Mouse (Mus musculus): ENCODE measurements around the gene Shroom2. TPM values are rescaled to one million over a fixed set of nuclear protein-coding genes. Genes with fewer than 3 reads are reported as not detected.

Gene Shroom2
- polyA plus RNA-seq, 1 experiment from 2014 or later: 6.6 TPM

- Histone ChIP-seq H3K4me2 (no peak overlapping the region), H3K4me3 (replicated peaks) (no peak overlapping the region), H3K9ac (replicated peaks) (no peak overlapping the region), H3K27me3 (peaks cover 32% of the 10 kb centered on the region), H3K36me3 (no peaks in the 10 kb centered on the region), H3K9me3 (no peaks in the 10 kb centered on the region), H3K27ac (no peak overlapping the region), H3K4me1 (replicated peaks) (no peaks in the 10 kb centered on the region)
- 76% methylated on average over 3 of the region's 3 CpGs for WGBS
- no peak for ATAC-seq (ENCODE audit: insufficient number of reproducible peaks, insufficient read depth, low FRiP score, low TSS enrichment, low read depth)
Observed at GRCm38 (mm10) chrX:152701679-152702078, 67.6 kb downstream of the Shroom2 start.

GRCm38 (mm10) chrX:152690788-152691291 is 78.4 kb downstream of the Shroom2 start:
- Histone ChIP-seq H3K4me2 (no peak overlapping the region), H3K4me3 (replicated peaks) (no peak overlapping the region), H3K27ac (no peak overlapping the region), H3K9ac (replicated peaks) (no peak overlapping the region), H3K36me3 (no peaks in the 10 kb centered on the region), H3K9me3 (no peaks in the 10 kb centered on the region), H3K27me3 (peaks cover 21% of the 10 kb centered on the region), H3K4me1 (replicated peaks) (no peaks in the 10 kb centered on the region)
- ATAC-seq (ENCODE audit: insufficient number of reproducible peaks, insufficient read depth, low FRiP score, low TSS enrichment, low read depth): no peak
- WGBS: 65% methylated on average over 2 of the region's 2 CpGs

GRCm38 (mm10) chrX:152679190-152679814 is 90.0 kb downstream of the Shroom2 start:
- no peaks in the 10 kb centered on the region for H3K9me3 ChIP-seq
- no peaks in the 10 kb centered on the region for H3K4me1 ChIP-seq (replicated peaks)
- H3K9ac ChIP-seq (replicated peaks): no peak overlapping the region
- no peak overlapping the region for H3K27ac ChIP-seq
- H3K36me3 ChIP-seq: no peaks in the 10 kb centered on the region
- WGBS: 75% methylated on average over 2 of the region's 2 CpGs
- H3K4me2 ChIP-seq: no peak overlapping the region
- ATAC-seq (ENCODE audit: insufficient number of reproducible peaks, insufficient read depth, low FRiP score, low TSS enrichment, low read depth): no peak
- no peak overlapping the region for H3K4me3 ChIP-seq (replicated peaks)
- H3K27me3 ChIP-seq: peaks cover 13% of the 10 kb centered on the region

DNA sequence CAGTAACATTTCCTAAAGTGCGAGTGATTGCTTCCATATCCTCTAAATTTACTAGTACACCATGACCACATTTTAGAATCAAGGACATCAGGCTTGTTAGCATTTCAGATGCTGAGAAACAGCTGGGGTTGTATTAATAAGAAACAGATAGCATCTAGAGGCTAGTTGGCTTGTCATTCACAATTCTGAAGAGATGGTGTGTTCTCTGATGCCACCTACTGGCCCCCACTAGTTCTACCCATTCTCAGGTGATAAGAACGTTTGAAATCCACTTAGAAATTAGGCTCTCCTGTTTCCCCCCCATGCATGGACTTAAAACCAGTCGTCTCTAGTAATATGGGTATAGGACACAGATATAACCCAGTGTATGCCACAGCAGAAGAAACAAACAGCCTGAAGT is 92.9 kb downstream of the Shroom2 start:
- no peak overlapping the region for H3K4me3 ChIP-seq (replicated peaks)
- H3K9me3 ChIP-seq: no peaks in the 10 kb centered on the region
- H3K36me3 ChIP-seq: no peaks in the 10 kb centered on the region
- H3K9ac ChIP-seq (replicated peaks): no peak overlapping the region
- no peaks in the 10 kb centered on the region for H3K4me1 ChIP-seq (replicated peaks)
- no peak overlapping the region for H3K4me2 ChIP-seq
- peaks cover 14% of the 10 kb centered on the region for H3K27me3 ChIP-seq
- ATAC-seq (ENCODE audit: insufficient number of reproducible peaks, insufficient read depth, low FRiP score, low TSS enrichment, low read depth): no peak
- H3K27ac ChIP-seq: no peak overlapping the region
- 45% methylated on average over 3 of the region's 3 CpGs for WGBS

DNA sequence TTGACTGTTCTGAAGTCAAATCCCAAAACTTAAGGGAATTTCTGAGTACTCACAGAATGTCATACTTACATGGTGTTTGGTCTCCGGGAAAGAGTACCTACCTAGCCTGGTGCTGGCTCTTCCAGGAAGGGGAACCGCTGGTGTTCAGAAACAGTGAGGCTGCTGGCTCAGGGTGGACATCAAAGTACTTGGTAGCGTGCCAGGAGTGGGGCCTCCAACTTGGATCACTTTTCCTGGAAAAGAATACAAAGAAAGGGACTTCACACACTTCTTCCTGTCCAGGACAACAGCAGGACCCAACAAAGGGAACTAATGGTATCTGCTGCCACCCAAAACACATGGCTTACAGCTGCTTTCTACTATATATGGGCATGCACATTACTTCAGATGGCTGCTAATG is 95.8 kb downstream of the Shroom2 start:
- H3K27ac ChIP-seq: no peak overlapping the region
- 72% methylated on average over 3 of the region's 3 CpGs for WGBS
- H3K27me3 ChIP-seq: peaks cover 16% of the 10 kb centered on the region
- H3K4me2 ChIP-seq: no peak overlapping the region
- H3K4me3 ChIP-seq (replicated peaks): no peak overlapping the region
- H3K36me3 ChIP-seq: no peaks in the 10 kb centered on the region
- H3K9ac ChIP-seq (replicated peaks): no peak overlapping the region
- ATAC-seq (ENCODE audit: insufficient number of reproducible peaks, insufficient read depth, low FRiP score, low TSS enrichment, low read depth): no peak
- H3K9me3 ChIP-seq: no peaks in the 10 kb centered on the region
- H3K4me1 ChIP-seq (replicated peaks): no peaks in the 10 kb centered on the region

- H3K4me3 ChIP-seq (replicated peaks): no peak overlapping the region
- no peaks in the 10 kb centered on the region for H3K9me3 ChIP-seq
- peak overlapping the region; percentile 80 for H3K27ac ChIP-seq
- ATAC-seq (ENCODE audit: insufficient number of reproducible peaks, insufficient read depth, low FRiP score, low TSS enrichment, low read depth): no peak
- no peak overlapping the region for H3K9ac ChIP-seq (replicated peaks)
- peaks cover 21% of the 10 kb centered on the region for H3K4me1 ChIP-seq (replicated peaks)
- H3K4me2 ChIP-seq: no peak overlapping the region
- WGBS: 32% methylated on average over 4 of the region's 4 CpGs
- peaks cover 51% of the 10 kb centered on the region for H3K27me3 ChIP-seq
- no peaks in the 10 kb centered on the region for H3K36me3 ChIP-seq
Observed at GRCm38 (mm10) chrX:152657363-152658036, 111.8 kb downstream of the Shroom2 start.

DNA sequence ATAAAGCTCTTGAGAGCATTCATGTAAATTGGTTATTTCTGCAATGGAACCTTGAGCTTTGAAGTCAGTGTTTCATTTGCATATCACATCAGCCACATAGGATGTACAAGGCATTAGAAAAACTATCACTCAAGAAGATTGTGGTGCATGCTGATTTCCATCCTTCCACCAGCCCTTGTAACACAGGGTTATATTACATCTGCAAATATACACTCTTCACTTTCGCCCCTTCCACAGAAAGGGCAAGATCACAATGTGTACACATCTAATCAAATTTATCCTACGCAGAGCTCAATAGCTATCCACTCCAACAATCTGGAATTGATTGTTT is 112.7 kb downstream of the Shroom2 start:
- WGBS: 61% methylated on average over 2 of the region's 2 CpGs
- Histone ChIP-seq H3K27me3 (peaks cover 49% of the 10 kb centered on the region), H3K27ac (0 out of 2 replicates have a peak overlapping the region, but pooled peaks have one; percentile 80)

GRCm38 (mm10) chrX:152655796-152656608 is 113.3 kb downstream of the Shroom2 start:
- 0 out of 2 replicates have a peak overlapping the region, but pooled peaks have one; percentile 3 for H3K4me2 ChIP-seq
- H3K9ac ChIP-seq (replicated peaks): no peak overlapping the region
- no peak overlapping the region for H3K4me3 ChIP-seq (replicated peaks)
- H3K9me3 ChIP-seq: no peaks in the 10 kb centered on the region
- H3K36me3 ChIP-seq: no peaks in the 10 kb centered on the region
- ATAC-seq (ENCODE audit: insufficient number of reproducible peaks, insufficient read depth, low FRiP score, low TSS enrichment, low read depth): peak; percentile 91
- H3K4me1 ChIP-seq (replicated peaks): peaks cover 21% of the 10 kb centered on the region
- WGBS: 53% methylated on average over 8 of the region's 8 CpGs
- H3K27me3 ChIP-seq: peaks cover 48% of the 10 kb centered on the region
- H3K27ac ChIP-seq: 0 out of 2 replicates have a peak overlapping the region, but pooled peaks have one; percentile 80

More for the DNA sequence above, 112.7 kb downstream of the Shroom2 start:
- no peak for ATAC-seq (ENCODE audit: insufficient number of reproducible peaks, insufficient read depth, low FRiP score, low TSS enrichment, low read depth)
- H3K36me3 ChIP-seq: no peaks in the 10 kb centered on the region
- H3K9ac ChIP-seq (replicated peaks): no peak overlapping the region
- H3K4me2 ChIP-seq: no peak overlapping the region
- no peak overlapping the region for H3K4me3 ChIP-seq (replicated peaks)
- peaks cover 21% of the 10 kb centered on the region for H3K4me1 ChIP-seq (replicated peaks)
- no peaks in the 10 kb centered on the region for H3K9me3 ChIP-seq

DNA sequence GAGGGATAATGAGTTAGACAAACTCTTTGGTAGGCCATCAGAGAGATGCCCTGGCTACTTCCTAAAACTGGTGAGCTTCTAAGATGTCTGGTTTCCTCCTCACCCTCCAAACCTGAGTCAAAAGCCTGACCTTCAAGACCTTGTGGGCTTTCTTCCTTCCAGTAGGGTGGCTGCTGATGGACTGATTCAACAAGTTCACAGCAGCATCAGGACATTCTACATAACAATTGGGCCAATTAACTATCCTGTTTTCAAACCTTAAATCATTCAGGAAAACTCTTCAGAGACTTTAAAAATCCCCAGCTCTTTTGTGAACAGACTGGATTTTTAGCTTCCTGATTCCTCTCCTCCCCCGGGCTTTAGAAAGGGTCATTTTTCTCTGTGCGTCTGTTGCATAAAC is 116.6 kb downstream of the Shroom2 start:
- WGBS: 77% methylated on average over 2 of the region's 2 CpGs
- no peak for ATAC-seq (ENCODE audit: insufficient number of reproducible peaks, insufficient read depth, low FRiP score, low TSS enrichment, low read depth)

GRCm38 (mm10) chrX:152644827-152645226 is 124.4 kb downstream of the Shroom2 start:
- WGBS: 59% methylated on average over 4 of the region's 4 CpGs
- no peak for ATAC-seq (ENCODE audit: insufficient number of reproducible peaks, insufficient read depth, low FRiP score, low TSS enrichment, low read depth)
- Histone ChIP-seq H3K36me3 (no peaks in the 10 kb centered on the region), H3K9me3 (no peaks in the 10 kb centered on the region), H3K4me3 (replicated peaks) (no peak overlapping the region), H3K4me2 (no peak overlapping the region), H3K27ac (no peak overlapping the region), H3K4me1 (replicated peaks) (no peaks in the 10 kb centered on the region), H3K27me3 (peaks cover 17% of the 10 kb centered on the region), H3K9ac (replicated peaks) (no peak overlapping the region)

More for the DNA sequence above, 116.6 kb downstream of the Shroom2 start:
- Histone ChIP-seq H3K9me3 (no peaks in the 10 kb centered on the region), H3K36me3 (no peaks in the 10 kb centered on the region), H3K4me3 (replicated peaks) (no peak overlapping the region), H3K4me1 (replicated peaks) (peaks cover 19% of the 10 kb centered on the region), H3K9ac (replicated peaks) (no peak overlapping the region), H3K27me3 (peaks cover 36% of the 10 kb centered on the region), H3K4me2 (no peak overlapping the region), H3K27ac (no peak overlapping the region)
